30 mouse cellular contexts compared by ENCODE assay signal in the genomic region with DNA sequence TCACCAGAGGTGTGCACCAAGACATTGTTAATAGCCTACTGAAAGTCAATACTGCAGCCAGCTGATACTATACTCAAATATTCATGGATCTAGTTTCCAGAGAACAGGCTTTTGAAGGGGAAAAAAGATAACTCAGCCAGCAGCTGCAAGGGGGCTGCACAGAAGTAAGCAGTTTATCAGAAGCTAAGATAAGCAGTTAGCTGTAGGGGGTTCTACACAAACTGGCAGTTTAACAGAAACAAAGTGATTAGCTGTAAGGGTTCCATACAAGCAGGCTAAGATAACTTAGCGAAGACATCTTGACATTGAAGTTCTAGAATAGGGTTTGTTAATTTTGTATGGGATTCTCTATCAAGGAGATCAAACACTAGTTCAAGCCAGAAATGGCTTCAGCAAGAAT.
"Had no signal": no experiment of that assay in that cellular context is flagged by ENCODE, and none has a peak within 500 bp of the region (broad histone marks: within the 10 kb centered on the region; RNA-seq: fewer than 3 reads in every experiment).

No protein-coding gene starts in this region.

- H3K27me3 ChIP-seq: heart, embryonic 12.5 days; heart, embryonic 13.5 days; heart, embryonic 15.5 days; hindbrain, embryonic 12.5 days; hindbrain, embryonic 13.5 days; hindbrain, embryonic 15.5 days; intestine, embryonic 15.5 days; kidney, embryonic 15.5 days had no signal

- H3K4me1 ChIP-seq: heart, embryonic 12.5 days; heart, embryonic 13.5 days; heart, embryonic 15.5 days; hindbrain, embryonic 10.5 days; hindbrain, embryonic 12.5 days; hindbrain, embryonic 13.5 days; hindbrain, embryonic 15.5 days; intestine, embryonic 15.5 days; kidney, embryonic 15.5 days had no signal

- H3K9me3 ChIP-seq: heart, embryonic 12.5 days; heart, embryonic 13.5 days; heart, embryonic 15.5 days; hindbrain, embryonic 10.5 days; hindbrain, embryonic 12.5 days; hindbrain, embryonic 13.5 days; hindbrain, embryonic 15.5 days; intestine, embryonic 15.5 days; kidney, embryonic 15.5 days had no signal

- H3K4me3 ChIP-seq: heart, embryonic 12.5 days; heart, embryonic 13.5 days; heart, embryonic 15.5 days; hindbrain, embryonic 10.5 days; hindbrain, embryonic 12.5 days; hindbrain, embryonic 13.5 days; hindbrain, embryonic 15.5 days; intestine, embryonic 15.5 days; kidney, embryonic 15.5 days; layer of hippocampus, adult 2 months; left cerebral cortex, adult 2 months had no signal

- DNase-seq: heart, postnatal 10 days; heart, postnatal 14 days; heart, postnatal 36 days; heart, postnatal 4 days; kidney, adult 11 months; kidney, adult 18-20 months; kidney, adult 2 months; kidney, adult 8-10 months; kidney, adult 9 months; kidney, postnatal 10 days; kidney, postnatal 14 days; kidney, postnatal 25 days; kidney, postnatal 36 days; kidney, postnatal 4 days; layer of hippocampus, adult 9-11 months; layer of hippocampus, postnatal 36 days had no signal

- H3K27ac ChIP-seq: heart, embryonic 13.5 days; heart, embryonic 15.5 days; hindbrain, embryonic 10.5 days; hindbrain, embryonic 12.5 days; hindbrain, embryonic 13.5 days; hindbrain, embryonic 14.5 days; hindbrain, embryonic 15.5 days; hindbrain, postnatal 0 days; intestine, embryonic 15.5 days; kidney, embryonic 15.5 days; kidney, postnatal 0 days; layer of hippocampus, adult 2 months; left cerebral cortex, adult 2 months had no signal

- H3K9ac ChIP-seq: heart, embryonic 12.5 days; heart, embryonic 13.5 days; heart, embryonic 15.5 days; hindbrain, embryonic 12.5 days; hindbrain, embryonic 13.5 days; hindbrain, embryonic 14.5 days; hindbrain, embryonic 15.5 days; intestine, embryonic 15.5 days; kidney, embryonic 15.5 days had no signal

- H3K36me3 ChIP-seq: heart, embryonic 12.5 days; heart, embryonic 13.5 days; heart, embryonic 15.5 days; hindbrain, embryonic 10.5 days; hindbrain, embryonic 12.5 days; hindbrain, embryonic 13.5 days; hindbrain, embryonic 15.5 days; intestine, embryonic 15.5 days; kidney, embryonic 15.5 days had no signal
